Mouse (Mus musculus) 3T3-L1 (cell line): ENCODE data around the gene Memo1.
A peak's percentile ranks its signal among the peaks of the same experiment; 100 is the strongest.
"Not testable (repeated sequence)": the region's sequence is repeated elsewhere in the genome, so short reads cannot be mapped to it uniquely, and the experiment has no call there.

Source experiments
- DNase-seq: peaks from one replicate; pipeline ENCODE4 v3.0.0-alpha.2; 2015; ENCODE audit warnings: low read depth, low spot score

Gene Memo1

DNA sequence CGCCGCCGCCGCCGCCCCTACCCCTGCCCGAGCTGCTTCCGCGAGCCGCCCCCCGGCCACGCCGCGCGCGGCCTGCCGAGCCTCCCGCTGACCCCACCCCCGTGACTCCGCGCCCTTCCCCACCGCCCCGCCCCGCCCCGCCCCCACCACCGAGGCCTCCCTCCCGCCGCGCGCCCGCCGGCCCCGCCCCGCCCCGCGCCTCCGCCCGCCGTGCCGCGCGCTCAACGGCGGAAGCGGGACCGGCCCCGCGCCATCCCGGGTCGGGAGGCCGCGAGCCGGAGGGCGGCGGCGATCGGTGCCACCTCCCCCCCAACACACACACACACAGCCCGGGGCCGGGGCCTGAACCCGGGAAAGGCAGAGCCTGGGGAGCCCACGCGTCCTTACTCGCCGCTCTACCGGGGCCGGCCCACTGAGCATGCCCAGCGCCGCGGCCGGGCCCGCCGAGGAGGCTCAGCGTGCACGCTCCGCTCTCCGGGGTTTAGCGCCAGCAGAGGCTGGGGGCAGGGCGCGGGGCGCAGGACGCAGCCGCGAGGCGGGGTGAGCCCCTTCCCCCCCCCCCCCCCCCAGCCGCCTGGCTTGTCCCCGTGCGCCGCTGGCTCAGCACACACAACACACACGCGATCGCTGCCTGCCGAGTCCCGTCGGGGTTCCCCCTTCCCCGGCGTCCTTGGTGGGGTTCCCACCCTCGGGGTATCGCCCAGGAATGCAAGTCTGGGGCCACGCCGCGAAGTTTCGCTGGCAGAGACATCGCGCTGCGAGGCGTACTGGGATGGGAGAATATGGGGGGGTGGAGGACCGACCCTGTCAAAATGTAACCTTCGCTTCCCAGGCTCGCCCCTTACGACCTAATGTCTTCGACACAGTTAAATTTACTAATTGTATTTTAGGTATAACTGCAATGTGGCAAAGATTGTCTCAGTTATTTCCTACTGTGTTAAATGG lies at the start of gene Memo1:
Gene Memo1, minus strand, starts transcription at position 496 of the 945 bp plus-strand sequence.
- DNase-seq = peak; percentile 70

GRCm38 (mm10) chr17:74341151-74341550 lies 45.8 kb upstream of the Memo1 start:
- DNase-seq = no peak

DNA sequence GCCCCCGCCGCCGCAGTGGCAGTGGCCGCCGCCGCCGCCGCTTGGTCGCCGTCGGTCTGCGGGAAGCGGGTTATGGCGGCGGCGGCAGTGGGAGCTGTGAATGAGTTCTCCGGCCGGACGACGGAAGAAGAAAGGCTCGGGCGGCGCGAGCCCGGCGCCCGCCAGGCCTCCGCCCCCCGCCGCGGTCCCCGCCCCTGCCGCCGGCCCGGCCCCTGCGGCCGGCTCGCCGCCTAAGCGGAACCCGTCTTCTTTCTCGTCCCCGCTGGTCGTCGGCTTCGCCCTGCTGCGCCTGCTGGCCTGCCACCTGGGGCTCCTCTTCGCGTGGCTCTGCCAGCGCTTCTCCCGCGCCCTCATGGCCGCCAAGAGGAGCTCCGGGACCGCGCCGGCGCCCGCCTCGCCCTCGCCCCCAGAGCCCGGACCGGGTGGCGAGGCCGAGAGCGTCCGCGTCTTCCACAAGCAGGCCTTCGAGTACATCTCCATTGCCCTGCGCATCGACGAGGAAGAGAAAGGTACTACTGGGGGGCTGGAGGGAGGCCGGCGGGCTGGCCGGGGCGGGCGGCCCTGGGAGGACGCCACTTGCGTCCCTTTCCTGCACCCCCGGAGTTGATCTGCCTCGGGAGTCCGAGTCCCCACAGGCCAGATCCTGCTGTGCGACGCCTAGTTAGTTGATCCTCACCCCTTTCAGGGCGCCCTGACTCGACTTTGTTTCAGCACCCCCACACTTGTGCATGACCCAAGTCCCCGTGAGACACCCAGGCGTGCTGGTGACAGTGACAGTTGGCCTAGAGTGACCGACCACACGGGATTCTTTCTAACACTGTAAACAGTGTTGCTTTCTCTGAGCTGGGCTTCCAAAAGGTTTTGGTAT lies 43.9 kb upstream of the Memo1 start, which contains the start of gene Spast:
Gene Spast, plus strand, starts transcription at position 51 of the 868 bp plus-strand sequence.
- DNase-seq = peak; percentile 59

DNA sequence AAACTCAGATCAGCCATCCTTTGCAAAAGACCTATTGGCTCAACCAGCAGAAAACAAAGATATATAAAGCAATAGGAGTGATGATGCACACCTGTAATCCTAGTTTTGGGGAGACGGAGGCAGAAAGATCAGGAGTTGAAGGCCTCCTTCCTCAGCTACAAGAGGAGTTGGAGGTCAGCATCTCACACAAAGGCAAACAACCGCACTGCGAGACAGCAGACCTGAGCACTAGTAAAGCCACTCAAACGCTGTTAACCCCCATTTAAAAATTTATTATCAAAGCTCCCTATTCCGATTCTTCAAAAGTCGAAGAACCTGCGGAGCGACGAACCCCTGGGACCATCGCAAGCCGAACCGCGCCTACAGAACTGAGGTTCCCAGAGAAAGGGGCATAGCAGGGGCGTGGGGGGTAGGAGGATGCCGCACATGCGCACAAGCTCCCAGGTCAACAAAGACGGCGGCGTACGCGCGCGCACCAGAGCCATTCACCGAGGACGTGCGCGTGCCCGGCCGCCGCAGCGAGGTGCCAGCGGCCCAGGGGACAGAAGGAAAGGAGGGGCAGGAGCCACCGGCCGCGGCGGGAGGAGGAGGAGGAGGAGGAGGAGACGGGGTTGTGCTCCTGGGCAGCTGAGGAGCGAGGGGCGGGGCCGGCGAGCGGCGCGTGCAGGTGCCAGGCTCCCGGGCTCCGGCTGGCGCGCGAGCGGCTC lies 43.1 kb upstream of the Memo1 start:
- DNase-seq = peak; percentile 94

DNA sequence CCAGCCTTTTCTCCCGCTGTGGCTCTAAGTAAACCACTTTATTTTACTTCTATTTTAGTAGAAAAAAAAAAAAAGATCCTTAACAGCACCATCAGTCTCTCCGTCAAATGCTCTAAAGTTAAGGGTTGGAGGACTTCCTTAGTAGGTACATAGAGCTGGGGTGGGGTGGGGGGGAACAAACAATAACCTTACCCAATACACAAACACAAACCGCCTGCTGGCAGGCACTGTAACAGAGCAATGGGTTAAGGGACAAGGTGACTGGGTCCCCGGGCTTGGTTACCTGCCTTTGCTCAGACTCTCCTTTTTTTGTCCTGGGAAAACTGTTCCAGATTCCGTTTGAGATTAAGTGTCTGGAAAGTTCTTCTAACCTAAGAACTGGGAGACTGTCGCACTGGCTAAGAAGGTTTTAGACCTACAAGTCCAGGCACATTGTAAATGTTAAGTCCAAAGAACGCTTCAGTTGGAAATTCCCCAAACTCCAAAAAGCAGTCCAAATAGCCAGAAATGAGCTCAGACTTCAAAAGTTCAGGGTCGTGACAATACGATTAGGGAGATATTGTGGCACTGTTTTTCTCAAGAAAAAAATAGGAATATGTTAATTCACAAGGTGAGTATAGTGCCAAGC lies 35.8 kb upstream of the Memo1 start:
- DNase-seq = no peak

- peak; percentile 82 for DNase-seq
Observed at GRCm38 (mm10) chr17:74328146-74328545, 32.8 kb upstream of the Memo1 start.

GRCm38 (mm10) chr17:74327195-74327594 lies 31.9 kb upstream of the Memo1 start:
- not testable (repeated sequence) for DNase-seq

DNA sequence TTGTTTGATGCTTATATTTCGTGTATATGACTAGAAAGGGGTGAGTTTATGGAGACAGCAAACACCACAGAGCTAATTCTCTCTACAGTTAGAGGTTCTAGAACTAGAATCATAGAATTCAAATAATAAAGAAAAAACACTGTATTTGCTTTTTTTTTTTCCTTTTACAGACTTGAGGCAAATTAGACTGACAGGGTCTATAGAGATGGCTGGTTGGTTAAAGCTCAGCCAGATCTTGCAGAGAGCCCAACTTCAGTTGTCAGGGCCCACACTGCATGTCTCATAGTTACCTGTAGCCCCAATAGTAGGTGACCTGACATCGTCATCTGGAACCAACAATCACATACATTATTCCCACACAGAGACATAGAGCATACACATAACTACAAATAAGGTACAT lies 28.5 kb upstream of the Memo1 start, which contains the start of gene Dpy30:
Gene Dpy30, minus strand, starts transcription at position 101 of the 400 bp plus-strand sequence.
- no peak for DNase-seq

DNA sequence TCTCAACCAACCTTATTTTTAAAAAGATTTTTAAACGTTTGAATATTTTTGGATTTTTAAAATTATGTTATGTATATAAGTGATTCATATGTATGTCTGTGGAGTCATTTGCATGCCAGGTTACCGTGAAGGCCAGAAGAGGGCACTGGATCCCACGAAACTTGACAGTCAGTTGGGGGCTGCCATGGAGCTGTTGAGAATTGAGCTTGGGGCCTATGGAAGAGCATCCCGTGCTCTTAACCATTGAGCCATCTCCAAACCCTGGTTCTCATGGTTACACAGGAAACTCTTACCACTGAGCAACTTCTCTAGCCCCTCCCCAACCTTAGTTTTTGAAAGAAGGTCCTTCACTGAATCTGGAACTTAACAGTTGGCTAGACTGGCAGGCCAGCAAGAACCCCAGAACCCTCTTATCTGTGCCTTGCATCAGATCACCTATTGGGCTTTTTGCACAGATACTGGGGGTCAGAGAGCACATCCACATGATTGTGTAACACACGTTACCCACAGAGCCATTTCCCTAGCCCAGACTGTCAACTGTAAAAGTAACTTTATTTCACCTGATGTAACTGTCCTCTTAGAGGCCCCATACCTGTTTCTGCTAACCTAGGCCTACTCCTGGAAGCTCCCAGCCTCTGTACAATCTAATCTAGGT lies 27.2 kb upstream of the Memo1 start:
- peak; percentile 32 for DNase-seq

GRCm38 (mm10) chr17:74318721-74319120 lies 23.4 kb upstream of the Memo1 start:
- no peak for DNase-seq

GRCm38 (mm10) chr17:74316309-74316863 lies 21.1 kb upstream of the Memo1 start:
- DNase-seq = peak; percentile 85

DNA sequence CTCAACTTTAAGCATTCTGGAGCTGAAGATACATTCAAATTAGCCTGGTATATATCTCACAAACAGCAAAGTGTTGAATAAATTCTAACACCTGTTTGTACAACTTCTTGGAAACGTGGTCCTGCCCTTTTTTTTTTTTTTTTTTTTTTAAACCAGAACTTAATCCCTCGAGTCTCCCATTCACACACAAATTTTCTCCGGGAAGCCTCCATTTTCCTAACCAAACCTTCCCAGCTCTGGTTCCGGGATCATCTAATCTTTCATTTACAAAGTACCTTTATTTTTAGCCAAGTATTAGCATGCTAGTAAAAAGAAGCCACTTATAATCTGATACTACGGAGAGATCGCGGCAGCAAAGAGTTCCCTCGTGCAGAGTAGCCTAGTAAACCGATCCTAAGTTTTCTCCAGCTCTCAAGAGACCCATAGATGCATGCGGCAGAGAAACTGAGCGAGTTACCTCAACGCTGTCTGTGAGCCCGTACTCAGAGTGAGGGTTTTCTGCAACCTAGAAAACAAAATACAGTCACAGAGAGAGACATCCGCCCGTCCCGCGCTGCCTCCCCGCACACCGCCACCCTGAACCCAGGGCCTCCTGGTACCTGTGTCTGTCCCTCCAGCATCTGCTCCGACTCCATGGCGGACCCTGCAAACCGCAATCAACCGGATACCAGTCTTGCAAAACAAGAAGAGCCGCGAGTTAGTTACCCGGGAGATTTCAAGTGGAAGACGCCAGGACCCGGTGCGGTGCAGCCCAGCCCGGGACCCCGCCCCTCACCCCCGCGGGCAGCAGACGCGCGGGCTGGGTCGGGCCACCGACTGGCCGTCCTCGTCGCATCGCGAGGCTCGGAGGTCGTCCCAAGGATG lies 20.4 kb upstream of the Memo1 start:
- DNase-seq = no peak

DNA sequence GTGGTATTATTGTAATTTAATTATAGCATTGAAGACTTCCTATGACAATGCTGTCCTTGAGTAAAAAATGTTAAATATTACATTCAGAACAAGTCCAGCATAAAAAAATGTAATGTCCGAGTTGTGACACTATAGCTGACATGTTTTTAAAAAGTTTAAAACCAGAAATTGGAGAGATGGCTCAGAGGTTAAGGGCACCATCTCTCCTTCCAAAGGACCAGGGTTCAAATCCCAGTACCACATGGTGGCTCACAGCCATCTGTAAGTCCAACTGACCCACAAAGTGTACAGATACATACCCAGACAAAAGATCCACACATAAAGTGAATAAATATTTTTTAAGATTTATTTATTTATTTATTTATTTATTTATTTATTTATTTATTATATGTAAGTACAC lies 10.7 kb upstream of the Memo1 start:
- no peak for DNase-seq

GRCm38 (mm10) chr17:74305616-74306015 lies 10.3 kb upstream of the Memo1 start:
- no peak for DNase-seq

DNA sequence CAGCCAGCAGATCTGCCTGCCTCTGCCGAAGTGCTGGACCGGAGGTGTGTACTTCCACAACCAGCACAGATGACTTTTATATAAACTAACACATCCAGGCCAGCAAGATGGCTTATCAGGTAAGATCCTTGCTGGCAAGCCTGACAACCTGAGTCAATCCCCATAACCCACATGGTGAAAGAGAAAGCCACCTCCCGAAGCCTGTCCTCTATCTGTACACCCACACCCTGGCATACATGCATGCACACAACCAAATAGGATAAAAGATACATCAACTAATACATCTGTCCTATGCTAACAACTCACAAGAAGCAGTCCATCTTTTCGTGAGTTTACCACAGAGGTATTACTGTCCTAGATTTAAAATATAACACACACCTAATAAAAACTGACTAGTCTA lies 8.7 kb upstream of the Memo1 start:
- DNase-seq = no peak

DNA sequence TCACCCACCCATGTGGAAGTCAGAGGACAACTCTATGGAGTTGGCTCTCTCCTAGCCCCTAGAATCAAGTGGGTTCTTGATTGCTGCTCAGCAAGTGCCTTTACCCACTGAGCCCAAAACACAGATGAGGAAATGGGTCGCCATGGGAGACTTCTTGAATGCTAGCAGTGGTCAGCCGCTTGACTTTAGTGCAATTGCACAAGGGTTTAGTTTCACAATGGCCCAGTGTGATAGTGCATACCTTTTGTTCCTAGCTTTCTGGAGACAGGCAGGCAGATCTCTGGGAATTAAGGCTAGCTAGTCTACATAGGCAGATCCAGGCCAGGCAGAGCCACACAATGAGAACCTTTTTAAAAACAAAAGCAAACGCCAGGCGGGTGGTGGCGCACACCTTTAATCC lies 4.8 kb upstream of the Memo1 start:
- no peak for DNase-seq

GRCm38 (mm10) chr17:74296991-74297390 lies 1.7 kb upstream of the Memo1 start:
- not testable (repeated sequence) for DNase-seq

GRCm38 (mm10) chr17:74296076-74296823 lies 929 bp upstream of the Memo1 start:
- peak; percentile 78 for DNase-seq
